Comparison of ENCODE assay signal across 8 mouse cellular contexts in the genomic region with DNA sequence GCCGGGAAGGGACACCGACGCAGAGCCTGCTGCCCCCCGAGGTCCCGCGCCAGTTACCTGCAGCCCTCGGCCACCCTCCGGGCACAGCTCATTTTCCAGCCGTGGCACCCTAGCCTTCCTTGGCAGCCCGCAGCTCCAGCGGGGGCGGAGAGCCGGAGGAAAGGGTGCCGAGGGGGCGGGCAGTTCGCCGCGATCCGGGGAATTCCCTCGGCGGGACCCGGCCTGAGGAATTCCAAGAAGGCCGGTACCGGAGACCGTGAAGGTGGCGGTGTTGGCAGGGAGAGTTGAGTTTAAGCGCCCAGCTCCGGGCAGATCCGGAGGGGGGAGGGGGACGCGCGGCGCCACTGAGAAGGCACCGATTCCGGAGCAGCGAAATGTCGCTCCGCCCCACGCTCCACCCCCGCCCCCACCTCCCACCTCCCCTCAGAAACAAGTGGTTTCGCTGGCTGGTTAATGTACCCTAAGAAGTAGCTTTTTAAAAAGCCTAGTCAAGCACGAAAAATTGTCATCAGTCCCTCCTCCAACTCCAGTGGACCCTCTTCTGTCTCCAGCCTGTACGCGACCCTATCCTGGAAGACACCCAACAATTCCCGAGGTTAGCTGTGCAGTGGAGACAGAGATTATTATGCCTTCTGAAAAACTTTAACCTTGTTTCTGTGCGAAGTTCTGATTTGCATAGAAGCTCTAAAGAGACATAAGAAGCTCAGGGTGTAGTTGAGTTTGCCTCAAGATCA. TPM values are rescaled to one million over a fixed set of nuclear protein-coding genes. Genes with fewer than 3 reads are reported as not detected.
DNase-seq lines count a peak whose midpoint lies in the region; ATAC-seq and TF ChIP-seq lines count a peak whose summit lies in the region.

No protein-coding gene starts in this region.

- peak overlapping the region; percentile 54 for H3K9ac ChIP-seq in ES-E14 (ENCODE audit: insufficient read depth, low read depth, low read length, poor library complexity, severe bottlenecking)
- peak overlapping the region; percentile 51 for H3K9ac ChIP-seq in hindbrain, embryonic 12.5 days
- peak overlapping the region; percentile 65 for H3K9ac ChIP-seq in lung, embryonic 14.5 days

- WGBS in hindbrain, embryonic 12.5 days: 1% methylated on average over 41 of the region's 46 CpGs
- under 1% methylated on average over 46 of the region's 46 CpGs for WGBS in lung, embryonic 14.5 days

- DNase-seq in ES-E14 (ENCODE audit: low read depth, low spot score): peak; percentile 26
- DNase-seq in brain, embryonic 18.5 days (ENCODE audit: low read depth, low spot score): peak; percentile 28
- peak; percentile 33 to 64 for DNase-seq in frontal cortex, postnatal 10 days (ENCODE audit: low spot score in 2 of 2)
- peak; percentile 70 to 79 for DNase-seq in layer of hippocampus, postnatal 14 days (ENCODE audit: low spot score in 2 of 2)
- DNase-seq in lung, embryonic 14.5 days: peak; percentile 72
- DNase-seq in ovary, postnatal 36 days (ENCODE audit: low spot score): peak; percentile 64
- peak; percentile 66 for DNase-seq in yolk sac, embryonic 10.5 days (ENCODE audit: low spot score)

- no peak for TF ChIP-seq CTCF in lung, embryonic 14.5 days (IDR thresholded peaks at IDR 0.05; ENCODE audit: low read depth)

- H3K27ac ChIP-seq in ES-E14 (ENCODE audit: insufficient read depth, low read depth, low read length, poor library complexity, severe bottlenecking): no peak overlapping the region
- H3K27ac ChIP-seq in hindbrain, embryonic 12.5 days: no peak overlapping the region
- H3K27ac ChIP-seq in lung, embryonic 14.5 days (ENCODE audit: low read depth): peak overlapping the region; percentile 85

- H3K4me2 ChIP-seq in hindbrain, embryonic 12.5 days (replicated peaks): peak overlapping the region; percentile 98
- H3K4me2 ChIP-seq in lung, embryonic 14.5 days: peak overlapping the region; percentile 90

- H3K36me3 ChIP-seq in ES-E14 (ENCODE audit: control insufficient read depth, insufficient read depth, low read length, poor library complexity, severe bottlenecking): no peaks in the 10 kb centered on the region
- no peaks in the 10 kb centered on the region for H3K36me3 ChIP-seq in hindbrain, embryonic 12.5 days
- H3K36me3 ChIP-seq in lung, embryonic 14.5 days (ENCODE audit: insufficient read depth): no peaks in the 10 kb centered on the region

- ATAC-seq in hindbrain, embryonic 12.5 days (ENCODE audit: low FRiP score): peak; percentile 47
- ATAC-seq in lung, embryonic 14.5 days (ENCODE audit: insufficient read depth): peak; percentile 64

- no peaks in the 10 kb centered on the region for H3K9me3 ChIP-seq in ES-E14 (ENCODE audit: control insufficient read depth, insufficient read depth, low read depth, low read length)
- H3K9me3 ChIP-seq in hindbrain, embryonic 12.5 days (replicated peaks): no peaks in the 10 kb centered on the region
- no peaks in the 10 kb centered on the region for H3K9me3 ChIP-seq in lung, embryonic 14.5 days (ENCODE audit: low read depth, low read length)

- peaks cover 69% of the 10 kb centered on the region for H3K27me3 ChIP-seq in hindbrain, embryonic 12.5 days
- peaks cover 44% of the 10 kb centered on the region for H3K27me3 ChIP-seq in lung, embryonic 14.5 days (ENCODE audit: insufficient read depth, low read length)

- peak overlapping the region; percentile 81 to 83 for H3K4me3 ChIP-seq in ES-E14 (ENCODE audit: insufficient read depth in 1 of 2, low read depth in 1 of 2, low read length in 2 of 2, poor library complexity in 1 of 2, severe bottlenecking in 1 of 2)
- peak overlapping the region; percentile 54 for H3K4me3 ChIP-seq in hindbrain, embryonic 12.5 days
- peak overlapping the region; percentile 70 for H3K4me3 ChIP-seq in lung, embryonic 14.5 days (ENCODE audit: low read depth, low read length)

- in situ Hi-C loops in ES-E14 (cut with MboI; ENCODE audit: low sequenced_read_pairs in 2 of 2, unreplicated experiment in 2 of 2): no loop called here

- H3K4me1 ChIP-seq in ES-E14 (ENCODE audit: control insufficient read depth in 2 of 2, insufficient read depth in 2 of 2, low read length in 2 of 2, poor library complexity in 1 of 2): no peaks in the 10 kb centered on the region
- H3K4me1 ChIP-seq in hindbrain, embryonic 12.5 days: peaks cover 23% of the 10 kb centered on the region
- no peaks in the 10 kb centered on the region; the same call in 1 of the 2 replicates for H3K4me1 ChIP-seq in lung, embryonic 14.5 days (ENCODE audit: insufficient read depth)

TF ChIP-seq in ES-E14, 5 proteins besides CTCF, POLR2A, EP300 and RAD21:
- TF ChIP-seq ZC3H11A (IDR thresholded peaks at IDR 0.05; ENCODE audit: borderline replicate concordance, low read depth, low read length) (no peak), MAFK (IDR thresholded peaks at IDR 0.05; ENCODE audit: insufficient read depth, low read depth, low read length) (no peak), ZNF384 (IDR thresholded peaks at IDR 0.05; ENCODE audit: low read depth, low read length) (no peak), HCFC1 (IDR thresholded peaks at IDR 0.05; ENCODE audit: borderline replicate concordance, insufficient read depth, low read length) (no peak), CHD2 (IDR thresholded peaks at IDR 0.05; ENCODE audit: low read depth, low read length) (no peak)

RNA-seq across cellular contexts. Expression of a gene that starts 32.5 kb away (rescaled TPM):
- 6.8 and 8.2 TPM in 2 replicates for total RNA-seq in ES-E14 (2012; rRNA removed)
- polyA plus RNA-seq in hindbrain, embryonic 12.5 days (2016; fragmentation: Nextera tagmentation; extraction: Ambion mirVana): 40.2 and 41.2 TPM in 2 replicates
- total RNA-seq in layer of hippocampus, postnatal 14 days (2021): 10 to 100 TPM; 84.6 to 87.7 TPM
- 11.7 and 11.9 TPM in 2 replicates for polyA plus RNA-seq in lung, embryonic 14.5 days (2014; fragmentation: Nextera tagmentation; extraction: Ambion mirVana)
